Mouse (Mus musculus) embryonic facial prominence, embryonic 11.5 days (tissue): ENCODE data around the gene Ccl26. TPM values are rescaled to one million over a fixed set of nuclear protein-coding genes. Genes with fewer than 3 reads are reported as not detected.
"Not testable (repeated sequence)": the region's sequence is repeated elsewhere in the genome, so short reads cannot be mapped to it uniquely, and the experiment has no call there.

Experiments
- ATAC-seq: fragments of 200-750 bp; cut with Nextera tagmentation; replicated peaks from 2 replicates; pipeline ENCODE4 v1.8.0; 2017; ENCODE audit warnings: low read depth; ENCODE audit not compliant: insufficient number of reproducible peaks, low FRiP score, low TSS enrichment
- DNase-seq: peaks from one replicate; pipeline ENCODE4 v3.0.0-alpha.2; 2015; ENCODE audit warnings: low spot score
- H3K27ac ChIP-seq: fragments of 300-500 bp; sonication (generic); replicated peaks from 2 replicates; pipeline ENCODE4 v1.5.1; 2014; ENCODE audit warnings: mild to moderate bottlenecking, low read depth, low read length, control low read depth
- H3K27me3 ChIP-seq: fragments of 300-500 bp; sonication (generic); 2 replicates; pipeline ENCODE4 v1.6.1; 2014; ENCODE audit warnings: mild to moderate bottlenecking, low read length, moderate library complexity, mixed read lengths; ENCODE audit not compliant: control insufficient read depth, insufficient read depth
- H3K36me3 ChIP-seq: fragments of 300-500 bp; sonication (generic); replicated peaks from 2 replicates; pipeline ENCODE4 v1.6.1; 2014; ENCODE audit warnings: low read depth, mild to moderate bottlenecking, low read length, moderate library complexity, mixed read lengths; ENCODE audit not compliant: control insufficient read depth, insufficient read depth
- H3K4me1 ChIP-seq: fragments of 300-500 bp; sonication (generic); 2 replicates; pipeline ENCODE4 v1.6.1; 2014; ENCODE audit warnings: low read length, mixed read lengths; ENCODE audit not compliant: control insufficient read depth, insufficient read depth
- H3K4me2 ChIP-seq: fragments of 300-500 bp; sonication (generic); 2 replicates; pipeline ENCODE4 v1.6.1; 2014; ENCODE audit warnings: low read depth, mild to moderate bottlenecking, control low read depth, low read length, moderate library complexity
- H3K4me3 ChIP-seq: fragments of 300-500 bp; sonication (generic); 2 replicates; pipeline ENCODE4 v1.5.1; 2014; ENCODE audit warnings: low read depth, low read length, control low read depth
- H3K9ac ChIP-seq: fragments of 300-500 bp; sonication (generic); replicated peaks from 2 replicates; pipeline ENCODE4 v1.6.1; 2014; ENCODE audit warnings: mild to moderate bottlenecking, control low read depth, low read length
- H3K9me3 ChIP-seq: fragments of 300-500 bp; sonication (generic); replicated peaks from 2 replicates; pipeline ENCODE4 v1.6.1; 2016; ENCODE audit warnings: mild to moderate bottlenecking, low read length, inconsistent platforms, mixed read lengths; ENCODE audit not compliant: control insufficient read depth
- WGBS: fragments of 180-500 bp; shearing (Covaris S2); extraction: QIAGEN DNeasy Blood & Tissue Kit; methylation state at CpG from one replicate; pipeline ENCODE4 v1.1.7; 2014; 5-methylcytosine and 5-hydroxymethylcytosine counted together
- polyA plus RNA-seq: library from polyadenylated mRNA; unstranded; fragments of >200 nt; fragmentation: Nextera tagmentation; extraction: Ambion mirVana; gene quantifications from 2 replicates; pipeline ENCODE4 v1.2.1, GENCODE M21; 2014

Ccl26 gene
- not detected in 2 replicates for polyA plus RNA-seq

DNA sequence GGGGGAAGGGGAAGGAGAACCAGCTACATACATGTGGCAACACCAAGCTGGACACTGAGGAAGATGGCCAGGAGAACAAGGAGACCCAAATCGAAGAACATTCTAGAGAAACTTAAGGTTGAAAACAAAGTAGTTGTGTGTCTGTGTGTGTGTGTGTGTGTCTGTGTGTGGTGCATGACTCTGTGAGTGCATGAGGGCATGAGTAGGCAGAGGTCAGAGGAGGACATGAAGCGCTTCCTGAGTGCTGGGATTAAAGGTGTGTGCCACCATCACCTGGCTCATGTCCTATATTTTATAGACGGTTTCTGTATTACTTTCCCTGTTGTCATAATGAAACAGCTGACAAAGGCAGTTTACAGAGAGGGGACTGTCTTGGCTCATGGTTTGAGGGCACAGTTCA lies at the start of gene Ccl26:
TSS of gene Ccl26 (minus strand) at position 101 of the 400 bp plus-strand sequence.
- no peak for DNase-seq

DNA sequence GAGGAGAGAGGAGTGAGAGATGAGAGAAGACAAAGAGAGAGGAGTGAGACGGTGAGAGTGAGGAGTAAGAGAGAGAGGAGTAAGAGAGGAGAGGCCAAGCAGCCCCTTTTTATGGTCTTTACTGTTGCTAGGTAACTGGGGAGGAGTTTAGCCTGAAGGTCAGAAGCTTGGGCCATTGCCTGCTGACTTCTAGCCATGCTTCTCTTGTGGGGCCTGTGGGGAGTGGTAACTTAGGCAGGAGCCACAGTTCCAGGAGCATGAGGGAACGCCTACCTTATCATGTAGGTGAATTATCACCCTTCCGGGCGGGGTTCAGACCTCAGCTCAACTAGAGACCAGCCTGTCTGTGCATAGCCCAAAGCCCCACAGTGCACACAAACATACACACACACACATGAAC lies 46.4 kb upstream of the Ccl26 start:
- Histone ChIP-seq H3K27me3 (no peaks in the 10 kb centered on the region), H3K9me3 (no peaks in the 10 kb centered on the region), H3K4me3 (no peak overlapping the region), H3K4me2 (no peak overlapping the region), H3K36me3 (no peaks in the 10 kb centered on the region), H3K4me1 (no peaks in the 10 kb centered on the region), H3K27ac (no peak overlapping the region), H3K9ac (no peak overlapping the region)
- no peak for ATAC-seq
- 75% methylated on average over 4 of the region's 4 CpGs for WGBS
- DNase-seq, result no peak

More for the DNA sequence above, at the start of gene Ccl26:
- Histone ChIP-seq H3K4me2 (no peak within 1 kb of the TSS), H3K4me1 (no peaks in the 10 kb centered on the region), H3K36me3 (no peaks in the 10 kb centered on the region), H3K27me3 (no peaks in the 10 kb centered on the region), H3K4me3 (no peak within 1 kb of the TSS), H3K27ac (no peak within 1 kb of the TSS), H3K9ac (no peak within 1 kb of the TSS), H3K9me3 (no peaks in the 10 kb centered on the region)
- WGBS, result 84% methylated on average over 3 of the region's 3 CpGs
- no peak for ATAC-seq

DNA sequence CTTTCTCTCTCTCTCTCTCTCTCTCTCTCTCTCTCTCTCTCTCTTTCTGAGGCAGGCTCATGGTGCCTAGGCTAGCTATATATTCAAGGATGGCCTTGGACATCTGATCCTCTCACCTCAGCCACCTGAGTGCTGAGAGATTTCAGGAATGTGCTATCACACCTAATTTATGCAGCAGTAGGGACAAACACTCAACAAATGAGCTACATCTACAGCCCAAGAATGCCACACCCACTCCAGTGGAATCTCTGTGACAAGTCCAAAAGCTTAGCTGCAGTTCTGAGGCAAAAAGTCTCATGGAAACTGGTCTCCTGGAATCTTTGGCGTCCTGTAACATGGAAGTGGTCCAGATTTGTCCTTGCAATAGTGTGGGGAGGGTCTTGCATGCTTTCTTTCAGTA lies 44.2 kb upstream of the Ccl26 start:
- no peak for DNase-seq
- H3K36me3 ChIP-seq, result no peaks in the 10 kb centered on the region
- H3K27me3 ChIP-seq, result no peaks in the 10 kb centered on the region
- H3K27ac ChIP-seq, result no peak overlapping the region
- H3K9me3 ChIP-seq, result no peaks in the 10 kb centered on the region; the same call in 1 of the 2 replicates
- ATAC-seq, result no peak
- H3K4me3 ChIP-seq, result no peak overlapping the region
- no peak overlapping the region for H3K9ac ChIP-seq
- WGBS, result 68% methylated on average over 1 of the region's 1 CpGs
- H3K4me2 ChIP-seq, result no peak overlapping the region
- no peaks in the 10 kb centered on the region for H3K4me1 ChIP-seq

DNA sequence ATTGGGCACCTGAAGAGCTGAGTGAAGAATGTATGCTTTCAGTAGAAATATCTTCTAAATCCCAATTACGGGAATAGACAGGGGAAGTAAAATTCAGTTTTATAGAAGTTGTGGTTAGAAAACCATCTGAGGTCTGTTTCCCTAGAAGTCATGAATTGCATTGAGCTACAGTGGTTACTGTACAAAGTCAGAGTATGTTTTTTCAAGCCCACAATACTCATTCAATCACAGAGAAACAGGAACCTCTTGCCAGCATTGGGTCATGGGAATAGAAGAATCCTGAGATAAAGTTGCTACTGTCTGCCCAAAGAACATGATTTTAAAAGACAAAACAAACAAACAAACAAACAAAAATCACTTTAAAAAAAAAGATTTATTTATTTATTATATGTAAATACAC lies 43.3 kb upstream of the Ccl26 start:
- no CpG with 5 or more reads among the region's 1 CpGs for WGBS
- H3K27me3 ChIP-seq, ATAC-seq, H3K27ac ChIP-seq, H3K4me2 ChIP-seq, H3K4me3 ChIP-seq, H3K9ac ChIP-seq, H3K36me3 ChIP-seq, DNase-seq, H3K9me3 ChIP-seq, H3K4me1 ChIP-seq: not testable (repeated sequence)

DNA sequence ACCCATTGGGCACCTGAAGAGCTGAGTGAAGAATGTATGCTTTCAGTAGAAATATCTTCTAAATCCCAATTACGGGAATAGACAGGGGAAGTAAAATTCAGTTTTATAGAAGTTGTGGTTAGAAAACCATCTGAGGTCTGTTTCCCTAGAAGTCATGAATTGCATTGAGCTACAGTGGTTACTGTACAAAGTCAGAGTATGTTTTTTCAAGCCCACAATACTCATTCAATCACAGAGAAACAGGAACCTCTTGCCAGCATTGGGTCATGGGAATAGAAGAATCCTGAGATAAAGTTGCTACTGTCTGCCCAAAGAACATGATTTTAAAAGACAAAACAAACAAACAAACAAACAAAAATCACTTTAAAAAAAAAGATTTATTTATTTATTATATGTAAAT lies 41.3 kb upstream of the Ccl26 start:
- H3K4me2 ChIP-seq, H3K4me3 ChIP-seq, H3K36me3 ChIP-seq, H3K9ac ChIP-seq, DNase-seq, H3K4me1 ChIP-seq, ATAC-seq, H3K27ac ChIP-seq, H3K9me3 ChIP-seq, H3K27me3 ChIP-seq: not testable (repeated sequence)
- WGBS, result no CpG with 5 or more reads among the region's 1 CpGs

DNA sequence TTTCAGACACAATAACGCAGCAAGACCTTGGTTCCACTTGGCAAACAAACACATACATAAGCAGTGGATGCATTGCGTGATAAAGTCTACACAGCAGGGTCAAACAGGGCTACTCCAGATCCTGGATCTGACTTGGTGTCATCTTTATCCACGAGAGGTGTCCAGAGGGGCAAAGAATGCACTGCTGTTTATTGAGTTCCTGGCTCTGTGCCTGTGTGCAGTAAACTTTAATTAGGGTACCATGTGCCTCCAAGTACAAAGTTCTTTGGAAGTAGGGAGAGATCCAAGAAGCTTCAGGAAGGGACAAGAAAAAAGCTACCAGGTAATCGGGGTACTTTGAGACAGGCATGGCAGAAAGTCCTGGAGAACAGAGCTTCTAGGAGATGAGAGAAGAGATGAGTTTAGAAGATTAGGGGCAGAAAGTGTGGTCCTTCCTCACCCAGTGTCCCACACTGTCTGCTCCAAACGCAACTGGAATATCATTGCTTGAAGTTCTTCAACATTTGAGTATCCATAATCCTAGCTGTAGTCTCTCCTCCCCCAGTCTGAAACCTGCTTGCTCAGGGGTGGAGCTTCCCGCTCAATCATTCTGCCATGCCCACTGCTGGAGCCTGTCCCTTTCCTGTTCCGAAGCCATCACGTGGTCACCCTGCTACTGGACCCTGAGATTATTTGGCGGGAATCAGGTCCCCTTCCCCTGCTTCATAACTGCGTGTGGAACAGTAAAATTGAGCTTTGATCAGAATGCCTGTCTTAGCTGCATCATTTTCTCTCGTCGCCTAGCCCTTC lies 26.8 kb upstream of the Ccl26 start:
- Histone ChIP-seq H3K9me3 (no peaks in the 10 kb centered on the region), H3K4me3 (no peak overlapping the region), H3K4me2 (no peak overlapping the region), H3K4me1 (no peaks in the 10 kb centered on the region), H3K36me3 (no peaks in the 10 kb centered on the region), H3K9ac (no peak overlapping the region), H3K27me3 (no peaks in the 10 kb centered on the region), H3K27ac (no peak overlapping the region)
- DNase-seq (no peak), ATAC-seq (no peak)
- WGBS, result 77% methylated on average over 10 of the region's 12 CpGs

DNA sequence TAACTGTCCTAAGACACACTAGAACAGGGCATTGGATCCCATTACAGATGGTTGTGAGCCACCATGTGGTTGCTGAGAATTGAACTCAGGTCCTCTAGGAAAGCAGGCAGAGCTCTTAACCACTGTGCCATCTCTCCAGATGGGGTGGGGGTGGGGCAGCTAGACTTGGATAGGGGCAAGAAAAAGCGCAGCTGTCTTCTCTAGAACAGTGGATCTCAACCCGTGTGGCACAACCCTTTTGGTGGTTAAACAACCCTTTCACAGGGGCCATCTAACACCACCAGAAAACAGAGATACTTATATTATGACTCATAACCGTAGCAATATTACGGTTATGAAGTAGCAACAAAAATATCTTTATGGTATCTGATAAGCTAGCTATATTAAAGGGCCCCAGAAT lies 24.4 kb upstream of the Ccl26 start:
- H3K4me1 ChIP-seq, result no peaks in the 10 kb centered on the region
- ATAC-seq, result no peak
- H3K27me3 ChIP-seq, result no peaks in the 10 kb centered on the region
- WGBS, result 83% methylated on average over 4 of the region's 4 CpGs
- H3K27ac ChIP-seq, result no peak overlapping the region
- no peak overlapping the region for H3K4me2 ChIP-seq
- DNase-seq, result no peak
- no peak overlapping the region for H3K4me3 ChIP-seq
- no peaks in the 10 kb centered on the region for H3K36me3 ChIP-seq
- H3K9ac ChIP-seq, result no peak overlapping the region
- H3K9me3 ChIP-seq, result no peaks in the 10 kb centered on the region

DNA sequence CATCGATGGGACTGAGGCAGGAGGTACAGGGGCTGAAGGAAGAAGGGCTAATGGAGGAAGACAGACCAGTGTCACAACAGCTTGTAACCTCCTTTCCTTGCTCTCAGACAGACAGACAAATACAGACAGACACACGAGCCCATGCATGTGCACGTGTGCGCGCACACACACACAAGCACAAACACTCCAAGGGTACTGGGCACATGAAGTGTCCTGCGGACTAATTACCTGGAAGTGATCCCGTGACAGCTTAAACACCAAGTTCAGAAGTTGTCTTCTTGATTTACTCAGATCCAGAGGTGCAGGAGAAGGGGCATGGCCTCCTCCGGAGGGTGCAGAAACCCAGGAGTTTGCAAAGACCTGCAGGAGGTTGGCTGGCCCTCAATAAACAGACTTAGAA lies 22.3 kb upstream of the Ccl26 start:
- Histone ChIP-seq H3K9ac (no peak overlapping the region), H3K4me3 (no peak overlapping the region), H3K9me3 (no peaks in the 10 kb centered on the region), H3K4me1 (no peaks in the 10 kb centered on the region), H3K27me3 (no peaks in the 10 kb centered on the region), H3K4me2 (no peak overlapping the region), H3K27ac (no peak overlapping the region), H3K36me3 (no peaks in the 10 kb centered on the region)
- DNase-seq (no peak), ATAC-seq (no peak)
- 86% methylated on average over 8 of the region's 8 CpGs for WGBS
